Mouse (Mus musculus) CD4-positive, CD25-positive, alpha-beta regulatory T cell, adult 4 months (primary cell): ENCODE measurements around the gene Arhgap32. TPM values are rescaled to one million over a fixed set of nuclear protein-coding genes. Genes with fewer than 3 reads are reported as not detected.
"Not testable (repeated sequence)": the region's sequence is repeated elsewhere in the genome, so short reads cannot be mapped to it uniquely, and the experiment has no call there.

Experiments
- ATAC-seq: one replicate; pipeline ENCODE4 v1.8.0; 2017
- polyA plus RNA-seq, 2 experiments: library from polyadenylated mRNA; unstranded; fragments of 100-300 nt; shearing (Covaris generic); gene quantifications; one replicate each; pipeline ENCODE4 v1.2.1; 2017

Arhgap32 gene
- polyA plus RNA-seq: not detected

DNA sequence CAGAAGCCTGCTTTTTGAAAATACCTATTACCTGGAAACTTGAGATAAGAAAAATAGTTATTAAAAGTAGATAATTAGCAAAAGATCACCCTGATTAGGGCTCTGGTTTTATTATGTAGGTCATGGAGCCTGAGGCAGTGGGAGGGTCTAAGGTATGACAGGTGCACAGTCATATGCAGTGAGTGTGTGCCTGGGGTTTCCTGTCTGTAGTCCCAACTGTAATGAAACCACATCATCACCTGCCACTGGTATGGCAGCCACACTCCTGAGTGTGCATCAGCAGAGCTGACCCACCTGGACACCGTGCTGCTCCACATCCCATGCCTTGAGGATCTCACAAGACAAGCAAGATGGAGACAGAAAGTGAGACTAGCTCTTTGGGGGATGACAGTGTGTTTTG, at the start of gene Arhgap32:
Gene Arhgap32 (plus strand): TSS at position 351 of the 400 bp plus-strand sequence.
- no peak for ATAC-seq

DNA sequence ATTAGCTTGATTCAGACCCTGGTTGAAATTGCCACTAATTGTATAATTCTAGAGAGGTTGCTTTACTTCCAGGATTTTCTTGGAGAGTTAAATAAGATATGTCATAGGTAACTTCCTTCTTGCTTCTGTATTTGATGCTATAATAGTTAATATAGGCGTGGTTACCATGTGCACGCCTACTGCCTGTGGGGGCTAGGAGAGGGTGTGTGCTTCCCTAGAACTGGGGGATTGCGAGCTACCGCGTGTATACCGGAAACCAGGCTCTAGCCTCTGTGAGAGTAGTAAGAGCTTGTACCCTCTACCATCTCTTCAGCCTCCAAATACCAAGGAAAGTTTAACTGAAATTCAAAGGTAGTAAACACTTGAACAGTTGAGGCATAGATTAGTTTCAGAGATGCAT, 43.2 kb upstream of the Arhgap32 start:
- no peak for ATAC-seq

DNA sequence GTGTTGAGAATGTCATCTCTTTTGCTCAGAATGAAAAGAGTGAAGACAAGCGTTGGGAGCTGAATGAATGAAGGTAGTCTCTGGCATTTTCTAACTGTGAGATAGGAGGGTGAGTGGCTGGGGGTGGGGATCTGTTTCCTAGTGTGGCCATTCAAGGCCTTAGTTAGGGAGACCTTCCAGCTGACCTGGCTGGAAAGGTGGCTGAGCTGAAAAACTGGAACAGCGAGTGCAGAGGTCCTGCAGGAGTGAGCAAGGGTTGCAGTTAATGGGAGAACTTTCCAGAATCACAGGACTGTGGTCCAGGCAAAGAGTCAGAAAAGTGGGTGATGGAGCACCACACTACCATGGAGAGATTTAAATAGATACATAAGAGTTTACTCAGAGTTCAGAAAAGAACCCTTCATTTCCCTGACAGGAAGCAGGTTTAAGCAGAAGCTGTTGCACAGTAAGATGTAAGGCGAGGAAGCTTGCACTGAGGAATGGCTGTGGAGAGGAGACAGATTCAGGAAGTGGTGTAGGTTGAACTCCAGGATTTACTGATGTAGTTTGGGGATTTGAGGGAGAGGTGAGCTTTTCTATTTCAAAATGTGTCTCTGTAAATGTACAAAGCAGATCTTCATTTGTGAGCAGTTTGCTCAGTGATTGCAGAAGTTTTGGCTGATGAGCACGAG, 27.7 kb upstream of the Arhgap32 start:
- ATAC-seq: no peak

DNA sequence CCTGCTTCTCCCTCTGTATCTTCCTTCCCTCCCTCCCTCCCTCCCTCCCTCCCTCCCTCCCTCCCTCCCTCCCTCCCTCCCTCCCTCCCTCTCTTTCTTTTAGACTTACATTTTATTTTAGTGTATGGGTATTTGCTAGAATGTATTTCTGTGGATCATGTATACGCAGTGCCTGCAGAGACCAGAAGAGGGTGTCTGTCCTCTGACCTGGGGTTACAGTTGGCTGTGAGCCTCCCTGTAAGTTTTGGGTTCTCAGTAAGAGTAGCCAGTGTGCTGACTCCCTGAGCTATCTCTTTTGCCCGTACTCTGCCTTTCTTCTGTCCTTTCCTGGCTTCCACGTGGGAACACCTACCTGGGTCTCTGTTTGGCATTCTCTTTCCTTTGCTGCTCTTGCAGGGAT, 27.1 kb upstream of the Arhgap32 start:
- ATAC-seq: no peak

DNA sequence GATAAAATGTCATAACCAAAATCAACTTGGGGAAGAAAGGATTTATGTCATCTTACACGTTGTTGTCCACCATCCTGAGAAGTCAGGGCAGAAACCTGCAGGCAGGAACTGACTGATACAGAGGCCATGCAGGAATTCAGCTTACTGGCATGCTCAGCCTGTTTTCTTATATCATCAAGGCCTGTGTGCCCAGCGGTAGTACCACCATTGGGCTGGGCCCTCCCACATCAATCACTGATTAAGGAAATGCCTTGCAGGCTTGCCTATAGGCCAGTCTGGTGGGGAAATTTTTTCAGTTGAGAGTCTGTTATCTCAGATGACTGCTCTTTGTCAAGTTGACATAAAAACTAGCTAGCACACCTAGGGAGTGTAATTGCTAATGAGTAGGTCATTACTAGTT, 22.5 kb upstream of the Arhgap32 start:
- ATAC-seq: no peak

DNA sequence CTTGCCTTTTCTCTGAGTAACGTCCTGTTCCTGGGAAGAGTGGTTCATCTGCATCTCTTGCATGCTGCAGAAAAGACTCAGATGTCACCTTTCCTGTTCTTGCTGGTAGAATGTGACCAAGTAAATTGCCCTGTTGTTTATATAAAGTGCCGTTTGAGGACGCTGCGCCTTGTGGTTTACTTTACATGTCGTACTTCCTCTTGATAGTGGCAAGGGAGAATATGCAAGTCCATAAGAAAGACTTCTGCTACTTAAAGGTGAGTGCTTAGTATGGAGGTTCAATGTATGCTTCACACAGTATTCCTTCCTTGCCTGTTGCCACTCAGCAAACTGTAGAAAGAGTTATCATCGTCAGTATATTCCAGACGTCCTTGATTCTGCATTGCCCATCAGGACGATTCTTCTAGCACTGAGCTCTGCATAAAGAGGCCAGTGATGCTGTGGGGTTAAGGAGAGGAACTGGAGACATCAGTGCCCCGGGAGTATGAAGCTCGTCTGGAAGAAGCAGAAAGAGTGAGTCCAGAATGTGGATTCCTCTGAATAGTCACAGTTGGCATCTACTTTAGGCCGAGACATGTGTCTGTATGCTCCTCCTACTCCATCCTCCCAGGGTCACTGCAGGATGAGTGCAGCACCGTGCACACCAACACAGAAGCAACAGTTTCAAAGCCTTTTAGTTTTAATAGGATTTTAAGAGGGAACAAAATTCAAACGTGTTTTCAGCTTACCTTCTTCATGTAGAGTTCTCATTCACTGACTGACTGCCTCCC, 21.4 kb upstream of the Arhgap32 start:
- no peak for ATAC-seq

DNA sequence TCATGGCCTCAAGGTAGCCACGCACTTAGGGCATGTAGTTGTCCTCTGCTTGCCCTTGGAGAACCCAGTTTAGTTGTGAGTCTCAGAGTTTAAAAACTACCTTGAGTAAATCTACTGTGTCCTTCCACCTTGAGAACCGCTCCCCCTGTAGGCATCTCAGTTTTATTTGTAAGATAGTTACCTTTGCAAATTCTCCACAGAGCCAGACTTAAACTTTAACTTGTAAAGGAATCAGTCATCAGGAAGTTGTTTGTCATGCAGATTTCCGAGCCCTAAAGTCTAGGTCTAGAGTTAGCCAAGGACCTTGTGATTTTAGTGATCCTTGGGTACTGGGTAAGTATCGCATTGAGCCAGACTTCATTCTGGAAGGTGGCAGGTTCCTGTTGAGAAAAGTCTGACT, 20.4 kb upstream of the Arhgap32 start:
- no peak for ATAC-seq

DNA sequence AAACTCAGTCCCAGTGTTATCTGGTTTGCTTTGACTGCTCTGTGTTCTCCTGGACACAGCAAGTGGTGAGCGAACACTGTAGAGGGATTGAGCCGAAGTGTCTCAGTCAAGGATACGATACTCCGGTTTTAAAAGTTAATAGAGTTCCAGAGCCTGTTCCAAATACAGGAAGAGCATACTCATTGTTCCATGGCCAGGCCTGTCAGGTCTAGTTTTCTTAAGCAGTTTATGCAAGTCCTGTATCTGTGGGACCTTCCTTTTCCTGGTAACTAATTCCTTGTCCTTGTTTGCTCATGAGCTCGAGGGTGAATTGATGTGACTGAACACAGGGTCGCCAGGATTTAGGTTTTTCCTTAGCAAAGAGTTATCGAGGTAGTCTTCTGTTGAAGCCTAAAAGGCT, 19.4 kb upstream of the Arhgap32 start:
- no peak for ATAC-seq

DNA sequence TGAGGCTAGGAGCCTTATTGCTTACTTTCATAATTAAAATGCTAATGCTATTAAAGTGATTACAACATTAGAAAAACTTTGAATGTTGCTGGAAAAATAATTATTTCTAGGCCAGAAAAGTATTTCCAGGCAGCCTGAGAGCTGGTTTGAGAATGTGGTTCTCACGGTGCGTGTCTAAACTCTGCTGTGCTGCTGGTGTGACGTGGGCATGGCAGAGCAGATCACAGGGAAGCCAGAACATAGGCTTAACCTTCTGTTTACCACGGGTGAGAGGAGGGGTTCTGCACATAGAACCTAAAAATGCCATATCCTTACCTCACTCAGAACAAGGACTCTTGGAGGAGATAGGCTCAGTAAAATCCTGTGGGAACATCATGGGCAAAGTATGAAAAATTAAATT, 18.8 kb upstream of the Arhgap32 start:
- no peak for ATAC-seq

DNA sequence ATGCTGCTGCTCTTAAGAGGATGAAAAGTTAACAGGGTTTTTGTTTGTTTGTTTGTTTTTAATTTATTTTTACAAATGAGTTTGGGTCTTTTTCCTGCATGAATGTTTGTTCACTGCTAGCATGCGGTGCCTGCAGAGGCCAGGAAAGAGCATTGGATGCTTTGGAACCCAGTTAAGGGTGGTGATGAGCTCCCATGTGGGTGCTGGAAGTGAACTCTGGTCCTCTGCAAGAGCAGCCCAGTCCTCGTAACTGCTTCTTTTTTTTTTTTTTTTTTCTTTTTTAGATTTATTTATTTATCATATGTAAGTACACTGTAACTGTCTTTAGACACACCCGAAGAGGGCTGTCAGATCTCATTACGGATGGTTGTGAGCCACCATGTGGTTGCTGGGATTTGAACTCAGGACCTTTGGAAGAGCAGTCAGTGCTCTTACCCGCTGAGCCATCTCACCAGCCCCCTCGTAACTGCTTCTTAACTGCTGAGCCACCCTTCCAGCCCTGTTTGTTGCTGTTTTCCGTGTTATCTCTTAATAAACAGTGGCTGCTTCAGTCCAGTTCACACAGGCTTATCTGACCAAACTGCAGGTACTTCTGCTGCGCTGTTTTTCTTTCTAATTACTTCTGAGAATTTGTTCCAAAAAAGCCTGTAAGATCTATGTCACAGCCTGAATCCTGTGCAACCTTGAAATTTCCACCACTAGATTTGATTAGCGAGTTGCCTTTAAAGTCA, 17.3 kb upstream of the Arhgap32 start:
- ATAC-seq: no peak

DNA sequence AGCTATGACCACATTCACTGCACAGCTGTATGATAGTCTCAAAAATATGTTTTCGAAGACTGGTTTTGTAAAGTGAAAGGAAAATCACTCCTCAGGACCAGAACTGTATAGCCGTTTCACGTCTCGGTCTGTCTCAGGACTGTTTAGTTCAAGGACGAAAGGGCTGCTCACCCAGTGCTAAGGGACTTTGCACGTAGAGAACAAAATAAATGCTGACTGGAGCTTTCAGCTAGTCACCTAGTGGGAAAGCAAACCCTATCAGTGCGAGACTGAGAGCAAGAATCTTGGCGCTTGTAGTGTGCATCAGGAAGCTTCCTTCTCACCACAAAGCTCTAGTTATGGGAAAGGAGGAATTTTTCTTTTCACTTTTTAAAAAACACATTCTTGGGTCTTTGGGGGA, 15.4 kb upstream of the Arhgap32 start:
- ATAC-seq: no peak

DNA sequence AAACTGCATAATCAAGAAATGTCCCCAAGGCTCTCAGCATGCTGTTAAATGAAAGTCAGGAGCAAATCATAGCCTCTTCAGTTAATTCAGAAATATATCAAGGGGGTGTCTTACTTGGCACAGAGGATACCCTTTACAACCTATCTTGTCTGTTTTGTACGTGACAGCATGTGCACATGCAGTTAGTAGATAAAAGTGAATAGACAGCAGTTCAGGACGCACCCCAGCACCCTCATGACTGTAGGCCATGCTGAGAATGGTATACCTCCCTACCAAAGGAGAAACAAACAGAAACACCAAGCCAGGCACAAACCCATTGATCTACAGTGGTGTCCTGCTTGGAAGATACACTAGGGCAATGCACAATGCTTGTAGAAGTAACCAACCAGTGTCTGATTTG, 14.4 kb upstream of the Arhgap32 start:
- no peak for ATAC-seq

DNA sequence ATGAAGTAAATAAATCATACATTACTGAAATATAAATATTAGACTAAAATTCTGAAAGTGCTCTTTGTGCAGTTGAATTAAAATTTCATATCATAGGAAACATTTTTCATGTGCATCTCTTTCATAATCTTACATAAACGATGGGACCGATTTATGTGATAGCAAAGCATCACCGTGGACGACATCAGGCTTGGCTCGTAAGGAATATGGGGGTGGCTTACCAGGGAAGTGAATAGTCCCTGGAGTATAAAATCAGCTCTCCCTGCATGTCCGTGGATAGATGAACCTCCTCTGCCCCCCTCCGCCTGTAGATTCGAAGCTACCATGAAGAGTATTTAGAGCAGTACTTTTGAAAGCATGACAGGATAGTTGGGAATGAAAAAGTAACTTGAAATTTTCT, 11.3 kb upstream of the Arhgap32 start:
- no peak for ATAC-seq

DNA sequence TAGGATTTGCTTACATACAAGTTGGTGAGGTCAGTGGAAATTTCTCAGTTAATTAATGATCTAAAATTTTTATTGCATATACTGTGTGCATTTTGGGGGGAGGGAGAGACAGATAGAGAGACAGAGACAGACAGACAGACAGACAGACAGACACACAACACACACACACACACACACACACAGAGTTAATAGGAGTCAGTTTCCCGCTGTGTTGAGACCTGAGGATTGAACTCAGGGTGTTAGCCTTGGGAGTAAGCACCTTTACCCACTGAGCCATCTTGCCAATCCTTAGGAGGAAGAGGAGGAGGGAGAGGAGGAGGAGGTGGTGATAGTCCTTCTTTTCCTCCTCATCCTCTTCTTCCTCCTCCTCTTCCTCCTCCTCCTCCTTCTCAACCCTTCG, 5.6 kb upstream of the Arhgap32 start:
- ATAC-seq: no peak

DNA sequence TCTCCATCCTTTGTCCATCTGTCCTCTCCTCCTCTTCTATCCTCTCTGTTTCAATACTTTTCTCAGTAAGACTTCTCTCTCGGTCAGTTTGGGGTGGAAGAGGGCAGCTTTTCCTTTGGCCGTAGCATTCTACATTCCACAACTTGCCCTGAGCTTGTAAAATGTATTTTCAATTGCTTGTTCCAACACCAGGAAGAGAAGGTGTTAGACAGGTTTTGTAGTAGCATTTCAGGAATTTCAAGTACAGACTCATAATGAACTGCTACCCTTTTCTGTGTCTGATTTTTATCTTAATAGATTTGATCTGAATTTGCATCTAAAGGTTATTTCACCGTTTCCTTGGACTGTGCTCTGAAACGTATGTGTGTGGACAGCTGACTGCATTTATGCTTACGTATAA, 336 bp downstream of the Arhgap32 start:
- ATAC-seq: no peak

DNA sequence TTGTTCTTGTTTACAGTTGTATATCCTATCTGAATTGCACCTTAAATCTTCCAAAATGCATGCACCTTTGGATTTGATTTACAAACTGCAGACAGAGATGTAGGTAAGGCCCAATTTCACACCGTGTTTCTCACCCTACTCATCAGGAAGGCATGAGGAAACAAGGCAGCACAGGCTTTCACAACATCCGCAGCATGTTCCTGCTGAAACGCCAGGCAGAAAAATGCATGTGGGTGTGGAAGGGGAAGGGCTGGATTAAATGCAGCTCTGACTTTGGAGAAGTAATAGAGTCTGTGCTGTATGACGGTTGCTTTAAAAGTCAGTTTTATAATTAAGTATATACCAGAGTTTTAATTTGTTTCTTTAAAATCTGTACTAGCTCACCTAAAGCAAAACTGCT, 1.9 kb downstream of the Arhgap32 start:
- no peak for ATAC-seq

DNA sequence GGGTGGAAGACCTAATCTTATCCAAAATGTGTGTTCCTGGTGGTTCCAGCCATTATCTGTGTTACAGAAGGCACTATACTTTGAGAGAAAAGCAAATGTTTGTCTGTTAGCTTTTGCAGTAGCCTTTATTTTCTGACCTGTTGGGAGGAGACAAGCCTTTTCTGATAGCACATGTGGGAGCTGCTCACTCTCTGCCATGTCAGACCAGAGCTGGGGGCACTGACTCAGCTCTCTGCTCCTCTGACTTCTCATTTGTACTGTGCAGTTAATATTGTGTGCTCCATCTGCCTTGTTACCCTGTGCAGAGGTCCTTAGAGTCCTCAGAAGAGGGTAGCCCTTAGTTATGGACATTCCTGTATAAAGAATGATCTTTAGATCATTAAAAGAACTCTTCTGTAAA, 2.5 kb downstream of the Arhgap32 start:
- no peak for ATAC-seq

DNA sequence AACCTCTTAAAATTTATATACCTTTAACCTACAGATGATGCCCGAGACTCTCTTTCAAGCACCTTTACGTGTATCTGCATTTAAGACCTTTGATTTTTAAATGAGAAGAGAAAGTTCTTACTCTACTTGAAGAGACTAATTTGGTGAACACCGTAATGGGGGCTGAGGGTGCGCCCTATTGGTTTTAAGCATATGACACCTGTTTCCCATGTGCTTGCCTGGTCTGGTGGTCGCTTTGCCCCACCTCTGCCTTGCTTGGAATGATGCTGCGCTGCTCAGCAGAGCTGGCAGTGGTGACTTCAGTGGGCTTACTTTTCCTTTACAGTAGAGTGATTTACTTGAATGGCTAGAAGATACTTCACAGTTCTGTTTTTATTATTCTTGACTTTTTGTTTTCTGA, 3.6 kb downstream of the Arhgap32 start:
- no peak for ATAC-seq

DNA sequence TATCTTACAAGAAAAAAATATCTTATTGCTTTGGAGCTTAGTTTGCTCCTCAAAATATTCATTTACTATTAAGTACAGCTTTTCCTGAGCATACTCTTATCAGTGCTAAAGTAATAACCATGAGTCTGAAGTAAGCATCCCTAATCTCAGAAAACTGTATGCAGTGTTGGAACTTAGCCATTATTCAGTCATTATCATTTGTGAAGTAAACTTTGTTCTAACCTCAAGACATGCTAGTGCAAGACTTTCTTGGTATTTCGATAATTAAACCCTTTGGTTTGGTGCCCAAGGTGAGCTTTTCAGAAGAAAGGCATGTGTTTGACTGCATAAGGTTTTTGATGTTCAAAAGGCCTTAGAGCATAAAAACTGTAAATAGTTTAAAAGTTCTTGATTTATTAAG, 4.2 kb downstream of the Arhgap32 start:
- no peak for ATAC-seq

DNA sequence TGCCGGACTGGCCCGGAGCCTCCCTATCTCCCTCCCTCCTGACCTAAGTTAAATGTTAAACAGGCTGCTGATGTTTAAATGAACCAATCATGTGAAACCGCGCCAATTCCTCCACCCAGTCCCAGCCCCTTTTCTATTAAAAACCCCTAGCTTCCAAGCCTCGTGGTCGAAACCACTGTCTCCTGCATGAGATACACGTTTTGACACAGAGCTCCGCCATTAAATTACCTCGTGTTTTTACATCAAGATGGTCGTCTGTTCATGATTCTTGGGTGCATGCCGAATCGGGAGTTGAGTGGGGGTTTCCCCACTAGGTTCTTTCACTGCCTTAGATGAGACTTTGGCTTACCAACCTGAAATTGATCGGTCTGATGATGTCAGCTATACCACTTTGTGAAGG, 5.3 kb downstream of the Arhgap32 start:
- ATAC-seq: not testable (repeated sequence)

DNA sequence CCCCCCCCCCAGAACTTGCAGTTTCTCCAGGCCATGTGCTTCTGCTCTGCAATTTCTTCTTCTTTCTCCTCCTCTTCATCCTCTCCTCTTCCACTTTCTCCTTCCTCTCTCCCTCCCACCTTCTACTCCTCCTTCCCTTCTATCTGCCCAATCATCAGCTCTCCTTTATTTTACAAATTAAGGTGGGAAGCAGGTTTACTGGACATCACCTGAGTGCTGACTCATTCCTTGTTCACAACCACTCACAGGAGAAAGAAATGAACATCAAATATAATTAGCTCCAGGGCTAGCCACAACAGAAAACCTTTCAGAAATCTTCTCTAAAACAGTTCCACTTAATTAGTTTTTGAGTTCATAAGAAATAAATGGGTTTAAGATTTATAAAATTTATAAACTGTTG, 20.3 kb downstream of the Arhgap32 start:
- ATAC-seq: no peak

DNA sequence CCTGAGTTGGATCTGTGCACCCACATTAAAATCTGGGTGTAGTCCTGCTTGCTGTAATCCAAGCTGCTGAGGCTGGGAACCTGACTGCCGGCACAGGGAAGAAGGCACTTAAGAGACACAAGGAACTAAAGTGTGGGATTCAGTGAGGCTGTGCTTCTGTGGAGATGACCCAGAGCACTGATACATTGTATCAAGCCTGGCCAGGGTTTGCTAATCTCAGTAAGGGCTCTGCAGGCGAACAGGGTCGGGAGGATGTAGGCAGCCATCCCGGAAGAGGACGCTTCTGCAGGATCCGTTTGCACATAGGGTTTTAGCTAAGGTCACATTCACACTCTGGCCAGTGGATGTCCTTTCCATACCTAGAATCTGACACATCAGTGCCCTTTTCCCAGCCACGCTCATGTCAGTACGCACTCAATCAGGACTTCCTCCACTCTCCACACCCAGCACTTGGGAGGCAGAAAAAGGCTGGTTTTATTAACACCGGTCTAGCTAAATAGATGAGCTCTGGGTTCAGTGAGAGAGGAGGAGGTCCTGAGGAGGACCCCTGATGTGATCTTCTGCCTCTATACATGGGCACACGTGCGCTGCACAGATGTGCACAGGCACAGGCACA, 20.9 kb downstream of the Arhgap32 start:
- no peak for ATAC-seq

DNA sequence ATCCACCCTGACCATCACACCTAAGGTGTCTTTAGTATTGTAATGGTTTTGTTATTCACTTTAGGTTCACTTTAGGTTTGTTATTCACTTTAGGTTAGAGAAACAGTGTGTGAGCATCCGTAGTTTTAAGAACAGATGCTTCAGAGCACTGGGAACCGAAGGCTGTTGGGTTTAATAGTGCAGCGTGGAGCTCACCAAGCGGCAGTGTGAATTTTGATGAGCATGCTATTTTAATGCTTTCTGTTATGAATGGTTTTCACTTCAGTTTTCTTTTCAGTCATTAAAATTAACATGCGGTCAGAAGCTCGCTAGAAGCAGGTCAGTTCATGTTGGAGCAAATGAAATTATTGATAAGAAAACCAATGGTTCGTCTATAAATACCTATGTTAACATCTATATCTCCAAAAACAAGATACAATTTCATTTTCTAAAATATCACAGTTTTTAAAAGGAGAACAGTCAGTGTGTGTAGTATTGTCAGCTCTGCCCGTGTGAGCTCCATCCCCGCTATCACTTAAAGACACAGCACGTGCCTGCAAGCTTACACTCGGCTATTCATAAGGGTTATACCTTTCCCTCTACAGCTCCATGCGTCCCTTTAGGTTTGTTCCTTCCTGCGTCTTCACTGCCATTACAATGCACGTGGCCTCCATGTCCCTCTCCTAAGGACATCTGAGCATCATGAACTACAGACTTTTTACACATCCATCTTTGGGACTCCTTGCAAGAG, 21.9 kb downstream of the Arhgap32 start:
- no peak for ATAC-seq
